Mouse (Mus musculus) left cerebral cortex, postnatal 14 days (tissue): ENCODE measurements around the gene 1700024B05Rik. TPM values are rescaled to one million over a fixed set of nuclear protein-coding genes. Genes with fewer than 3 reads are reported as not detected.
"Not testable (repeated sequence)": the region's sequence is repeated elsewhere in the genome, so short reads cannot be mapped to it uniquely, and the experiment has no call there.

Source experiments
- DNase-seq, 2 experiments: peaks; one replicate each; pipeline ENCODE4 v3.0.0; 2021 to 2022; ENCODE audit warnings: low spot score in 2 of 2, mixed read lengths in 1 of 2
- intact Hi-C: fragments of 180-260 bp; cut with DNase I; formaldehyde crosslinking; loops from one replicate; pipeline ENCODE4 v1.15.1; 2025
- long read RNA-seq, 2 experiments: library from polyadenylated mRNA; stranded (forward); transcript quantifications; one replicate each; pipeline ENCODE4 v2.0.0; 2021
- total RNA-seq, 2 experiments: library from RNA; stranded (reverse); gene quantifications; 2 replicates each; pipeline ENCODE4 v1.2.3; 2021

Gene 1700024B05Rik
- not detected for total RNA-seq
- long read RNA-seq, experiment 1: 0 reads
- long read RNA-seq, experiment 2: 0 reads

- intact Hi-C loops, DNase-seq: not testable (repeated sequence)
These were observed at the start of gene 1700024B05Rik for GRCm38 (mm10) chr14:41943695-41944094. Gene 1700024B05Rik (plus strand): TSS chr14:41943995.

GRCm38 (mm10) chr14:41907190-41907589, 36.6 kb upstream of the 1700024B05Rik start, which contains the start of gene Gm7980:
Gene Gm7980 (minus strand): TSS chr14:41907290.
- intact Hi-C loops, DNase-seq: not testable (repeated sequence)

GRCm38 (mm10) chr14:41924649-41925048, 19.1 kb upstream of the 1700024B05Rik start, which contains the start of gene 1700049E17Rik1:
Gene 1700049E17Rik1 (plus strand): TSS chr14:41924949.
- DNase-seq, intact Hi-C loops: not testable (repeated sequence)

GRCm38 (mm10) chr14:41964095-41964494, 20.3 kb downstream of the 1700024B05Rik start:
- intact Hi-C loops, DNase-seq: not testable (repeated sequence)

- DNase-seq, intact Hi-C loops: not testable (repeated sequence)
These were observed 24.0 kb downstream of the 1700024B05Rik start, which contains the start of gene Gm6401 for GRCm38 (mm10) chr14:41967827-41968226. Gene Gm6401 (minus strand): TSS chr14:41967927.

- DNase-seq, intact Hi-C loops: not testable (repeated sequence)
These were observed 24.8 kb downstream of the 1700024B05Rik start for GRCm38 (mm10) chr14:41968596-41968995.

- DNase-seq, intact Hi-C loops: not testable (repeated sequence)
These were observed 39.4 kb downstream of the 1700024B05Rik start, which contains the start of gene Gm3543 for GRCm38 (mm10) chr14:41983225-41983624. Gene Gm3543 (minus strand): TSS chr14:41983325.

Other genes with a start within 250 kb of the 1700024B05Rik start
- gene Gm8068, start 242.1 kb upstream of the 1700024B05Rik start, total RNA-seq: not detected
- not detected for gene Gm7929, start 193.4 kb upstream of the 1700024B05Rik start, total RNA-seq
- gene Gm47189, start 171.6 kb upstream of the 1700024B05Rik start, total RNA-seq: not detected
- gene Gm7980, start 36.7 kb upstream of the 1700024B05Rik start, total RNA-seq: not detected
- not detected for gene 1700049E17Rik1, start 19.0 kb upstream of the 1700024B05Rik start, total RNA-seq
- gene Gm6401, start 23.9 kb downstream of the 1700024B05Rik start, total RNA-seq: not detected
- 1 to 10 TPM; 1.4 to 2.1 TPM for gene Gm3543, start 39.3 kb downstream of the 1700024B05Rik start, total RNA-seq
- not detected for gene Gm7951, start 173.4 kb downstream of the 1700024B05Rik start, total RNA-seq
- not detected for gene Gm17027, start 218.6 kb downstream of the 1700024B05Rik start, total RNA-seq
- 1 to 10 TPM in 1 of 2 experiments, under 1 TPM in 1; 0.82 to 2.2 TPM for gene Gm3573, start 246.8 kb downstream of the 1700024B05Rik start, total RNA-seq